ENCODE assay signal across 9 mouse cellular contexts in genomic region chr11:74866640-74867039, GRCm38 (mm10). TPM values are rescaled to one million over a fixed set of nuclear protein-coding genes. Genes with fewer than 3 reads are reported as not detected.
A peak's percentile ranks its signal among the peaks of the same experiment; 100 is the strongest.
DNase-seq lines count a peak whose midpoint lies in the region; ATAC-seq lines count a peak whose summit lies in the region.
"Had no signal": no experiment of that assay in that cellular context is flagged by ENCODE, and none has a peak within 500 bp of the region (broad histone marks: within the 10 kb centered on the region; RNA-seq: fewer than 3 reads in every experiment).

No protein-coding gene starts in this region.

- H3K27me3 ChIP-seq in heart, embryonic 12.5 days (replicated peaks) = no peaks in the 10 kb centered on the region
- no peaks in the 10 kb centered on the region for H3K27me3 ChIP-seq in lung, embryonic 16.5 days (ENCODE audit: control insufficient read depth, insufficient read depth, low read depth, low read length)
- no peaks in the 10 kb centered on the region for H3K27me3 ChIP-seq in kidney, embryonic 14.5 days (ENCODE audit: control insufficient read depth, insufficient read depth, low read length)
- H3K27me3 ChIP-seq: neural tube, embryonic 13.5 days had no signal

- H3K9ac ChIP-seq in heart, embryonic 12.5 days = no peak overlapping the region
- H3K9ac ChIP-seq in lung, embryonic 16.5 days (ENCODE audit: low read length) = no peak overlapping the region
- no peak overlapping the region for H3K9ac ChIP-seq in kidney, embryonic 14.5 days (ENCODE audit: low read depth, low read length)
- H3K9ac ChIP-seq: neural tube, embryonic 13.5 days had no signal

- 74% methylated on average over 4 of the region's 4 CpGs for WGBS in heart, embryonic 12.5 days
- WGBS in lung, embryonic 16.5 days = 75% methylated on average over 4 of the region's 4 CpGs
- WGBS in kidney, embryonic 14.5 days = 83% methylated on average over 4 of the region's 4 CpGs

- H3K36me3 ChIP-seq in heart, embryonic 12.5 days = peaks cover 11% of the 10 kb centered on the region
- H3K36me3 ChIP-seq in lung, embryonic 16.5 days (ENCODE audit: control insufficient read depth, insufficient read depth, low read length) = no peaks in the 10 kb centered on the region
- H3K36me3 ChIP-seq in kidney, embryonic 14.5 days (ENCODE audit: control insufficient read depth, insufficient read depth, low read length) = no peaks in the 10 kb centered on the region

- no peak overlapping the region for H3K27ac ChIP-seq in heart, embryonic 12.5 days (ENCODE audit: poor library complexity, severe bottlenecking)
- H3K27ac ChIP-seq in lung, embryonic 16.5 days (ENCODE audit: low read length) = no peak overlapping the region; the same call in 1 of the 2 replicates
- H3K27ac ChIP-seq in kidney, embryonic 14.5 days (ENCODE audit: low read depth, low read length) = no peak overlapping the region
- H3K27ac ChIP-seq: neural tube, embryonic 13.5 days had no signal

- no peak for ATAC-seq in heart, embryonic 12.5 days (ENCODE audit: insufficient number of reproducible peaks, low FRiP score)
- peak; percentile 72 for ATAC-seq in lung, embryonic 16.5 days (ENCODE audit: low read depth)
- no peak for ATAC-seq in kidney, embryonic 14.5 days (ENCODE audit: low FRiP score, low TSS enrichment)

- H3K4me3 ChIP-seq in heart, embryonic 12.5 days = no peak overlapping the region
- no peak overlapping the region for H3K4me3 ChIP-seq in lung, embryonic 16.5 days (ENCODE audit: low read length)
- no peak overlapping the region for H3K4me3 ChIP-seq in kidney, embryonic 14.5 days (ENCODE audit: low read length)
- H3K4me3 ChIP-seq: neural tube, embryonic 13.5 days had no signal

- H3K4me2 ChIP-seq in heart, embryonic 12.5 days = no peak overlapping the region
- H3K4me2 ChIP-seq in lung, embryonic 16.5 days (ENCODE audit: low read depth, low read length) = no peak overlapping the region
- H3K4me2 ChIP-seq in kidney, embryonic 14.5 days (replicated peaks; ENCODE audit: low read depth, low read length) = no peak overlapping the region
- H3K4me2 ChIP-seq: neural tube, embryonic 13.5 days had no signal

- DNase-seq in heart, adult 18-20 months = peak; percentile 87 to 94
- DNase-seq in NIH3T3 (ENCODE audit: low read depth) (peak; percentile 67), liver (no peak)
- DNase-seq in cerebellum, postnatal 36 days = peak; percentile 87 to 89
- DNase-seq in embryo, embryonic 10.5 days (ENCODE audit: low spot score) = no peak

- H3K4me1 ChIP-seq in heart, embryonic 12.5 days (replicated peaks) = peaks cover 36% of the 10 kb centered on the region
- H3K4me1 ChIP-seq in lung, embryonic 16.5 days (replicated peaks; ENCODE audit: control insufficient read depth, insufficient read depth, low read length) = peaks cover 6% of the 10 kb centered on the region
- H3K4me1 ChIP-seq in kidney, embryonic 14.5 days (ENCODE audit: control insufficient read depth, insufficient read depth, low read length) = 0 out of 2 replicates have a peak, but pooled peaks cover 4% of the 10 kb centered on the region

- no peaks in the 10 kb centered on the region for H3K9me3 ChIP-seq in heart, embryonic 12.5 days (replicated peaks)
- H3K9me3 ChIP-seq in lung, embryonic 16.5 days (ENCODE audit: control insufficient read depth, low read length) = no peaks in the 10 kb centered on the region
- H3K9me3 ChIP-seq in kidney, embryonic 14.5 days (ENCODE audit: control insufficient read depth, low read length) = no peaks in the 10 kb centered on the region
- H3K9me3 ChIP-seq: neural tube, embryonic 13.5 days had no signal

RNA-seq across cellular contexts. Expression of gene Sgsm2, which starts 30.2 kb away (rescaled TPM):
- 1 to 10 TPM; 5.3 to 5.7 TPM for total RNA-seq in heart, adult 18-20 months (2021)
- polyA plus RNA-seq in heart, embryonic 12.5 days (2016; fragmentation: Nextera tagmentation; extraction: Ambion mirVana) = 6.5 and 6.6 TPM in 2 replicates
- 3.4 and 4.2 TPM in 2 replicates for polyA plus RNA-seq in lung, embryonic 16.5 days (2015; fragmentation: Nextera tagmentation; extraction: Ambion mirVana)
- polyA plus RNA-seq in kidney, embryonic 14.5 days (2014; fragmentation: Nextera tagmentation; extraction: Ambion mirVana) = 4.4 and 5.7 TPM in 2 replicates

RNA-seq across cellular contexts. Expression of gene Tsr1, which starts 31.2 kb away (rescaled TPM):
- 10 to 100 TPM; 18.4 to 20.4 TPM for total RNA-seq in heart, adult 18-20 months (2021)
- polyA plus RNA-seq in heart, embryonic 12.5 days (2016; fragmentation: Nextera tagmentation; extraction: Ambion mirVana) = 31.6 and 33.5 TPM in 2 replicates
- 32.3 and 34.3 TPM in 2 replicates for polyA plus RNA-seq in lung, embryonic 16.5 days (2015; fragmentation: Nextera tagmentation; extraction: Ambion mirVana)
- 41.7 and 54.8 TPM in 2 replicates for polyA plus RNA-seq in kidney, embryonic 14.5 days (2014; fragmentation: Nextera tagmentation; extraction: Ambion mirVana)

RNA-seq across cellular contexts. Expression of gene Mnt, which starts 35.9 kb away (rescaled TPM):
- total RNA-seq in heart, adult 18-20 months (2021) = 1 to 10 TPM; 5.8 to 6.3 TPM
- 4.0 and 4.8 TPM in 2 replicates for polyA plus RNA-seq in heart, embryonic 12.5 days (2016; fragmentation: Nextera tagmentation; extraction: Ambion mirVana)
- 3.0 and 3.1 TPM in 2 replicates for polyA plus RNA-seq in lung, embryonic 16.5 days (2015; fragmentation: Nextera tagmentation; extraction: Ambion mirVana)
- polyA plus RNA-seq in kidney, embryonic 14.5 days (2014; fragmentation: Nextera tagmentation; extraction: Ambion mirVana) = 4.9 and 6.6 TPM in 2 replicates

RNA-seq across cellular contexts. Expression of gene Smg6, which starts 59.0 kb away (rescaled TPM):
- 10 to 100 TPM; 17.1 to 20.5 TPM for total RNA-seq in heart, adult 18-20 months (2021)
- polyA plus RNA-seq in heart, embryonic 12.5 days (2016; fragmentation: Nextera tagmentation; extraction: Ambion mirVana) = 13.4 and 14.7 TPM in 2 replicates
- polyA plus RNA-seq in lung, embryonic 16.5 days (2015; fragmentation: Nextera tagmentation; extraction: Ambion mirVana) = 15.6 and 17.0 TPM in 2 replicates
- 12.8 and 19.8 TPM in 2 replicates for polyA plus RNA-seq in kidney, embryonic 14.5 days (2014; fragmentation: Nextera tagmentation; extraction: Ambion mirVana)

RNA-seq across cellular contexts. Expression of gene Srr, which starts 59.1 kb away (rescaled TPM):
- 10 to 100 TPM; 25.5 to 26.8 TPM for total RNA-seq in heart, adult 18-20 months (2021)
- 21.1 and 21.5 TPM in 2 replicates for polyA plus RNA-seq in heart, embryonic 12.5 days (2016; fragmentation: Nextera tagmentation; extraction: Ambion mirVana)
- 20.7 and 21.4 TPM in 2 replicates for polyA plus RNA-seq in lung, embryonic 16.5 days (2015; fragmentation: Nextera tagmentation; extraction: Ambion mirVana)
- 13.0 and 24.0 TPM in 2 replicates for polyA plus RNA-seq in kidney, embryonic 14.5 days (2014; fragmentation: Nextera tagmentation; extraction: Ambion mirVana)

Comparison
In these comparisons a context has a peak if more than half of its experiments do, and no peak if none do; other contexts are left out.
1. DNase-seq: peak in heart, adult 18-20 months (2 of 2), NIH3T3 (single experiment) and cerebellum, postnatal 36 days (2 of 2); none in embryo, embryonic 10.5 days (single experiment) and liver (single experiment).